8 mouse cellular contexts compared by ENCODE assay signal in genomic region chr14:57921428-57922131, GRCm38 (mm10). TPM values are rescaled to one million over a fixed set of nuclear protein-coding genes. Genes with fewer than 3 reads are reported as not detected.
DNase-seq lines count a peak whose midpoint lies in the region; ATAC-seq and TF ChIP-seq lines count a peak whose summit lies in the region.

No protein-coding gene starts in this region.

- TF ChIP-seq CTCF in lung, embryonic 14.5 days (IDR thresholded peaks at IDR 0.05; ENCODE audit: low read depth) = no peak
- 0 out of 2 replicates have a peak, but pooled peaks have one; percentile 4 for TF ChIP-seq CTCF in heart, postnatal 0 days (IDR thresholded peaks at IDR 0.05; ENCODE audit: low read depth)

- DNase-seq in lung, embryonic 14.5 days = peak; percentile 59
- no peak for DNase-seq in lung, postnatal 36 days
- peak; percentile 57 for DNase-seq in embryonic facial prominence, embryonic 11.5 days (ENCODE audit: low spot score)
- peak; percentile 47 for DNase-seq in heart, postnatal 0 days (ENCODE audit: low spot score)
- DNase-seq in kidney, postnatal 4 days = peak; percentile 37 to 55
- no peak for DNase-seq in thymus, postnatal 10 days (ENCODE audit: low spot score in 2 of 2)
- no peak for DNase-seq in right cerebral cortex, postnatal 4 days

- no peak for TF ChIP-seq EP300 in heart, postnatal 0 days (IDR thresholded peaks at IDR 0.05; ENCODE audit: low read depth)

- H3K9me3 ChIP-seq in lung, embryonic 14.5 days (ENCODE audit: low read depth, low read length) = no peaks in the 10 kb centered on the region
- no peaks in the 10 kb centered on the region for H3K9me3 ChIP-seq in embryonic facial prominence, embryonic 11.5 days (replicated peaks; ENCODE audit: control insufficient read depth, low read length)
- H3K9me3 ChIP-seq in heart, postnatal 0 days (replicated peaks; ENCODE audit: control insufficient read depth, low read length) = 0 out of 2 replicates have a peak, but pooled peaks cover 5% of the 10 kb centered on the region
- no peaks in the 10 kb centered on the region for H3K9me3 ChIP-seq in stomach, embryonic 15.5 days

- peak; percentile 63; the same call in 1 of the 2 replicates for ATAC-seq in lung, embryonic 14.5 days (ENCODE audit: insufficient read depth)
- ATAC-seq in embryonic facial prominence, embryonic 11.5 days (replicated peaks; ENCODE audit: insufficient number of reproducible peaks, low FRiP score, low TSS enrichment, low read depth) = peak; percentile 67; the same call in 1 of the 2 replicates
- peak; percentile 80 for ATAC-seq in heart, postnatal 0 days (ENCODE audit: insufficient read depth, low read depth)
- ATAC-seq in stomach, embryonic 15.5 days (ENCODE audit: insufficient read depth, low FRiP score, low read depth) = peak; percentile 68; the same call in 1 of the 2 replicates

- H3K27ac ChIP-seq in lung, embryonic 14.5 days (ENCODE audit: low read depth) = peak overlapping the region; percentile 43; the same call in 1 of the 2 replicates
- H3K27ac ChIP-seq in embryonic facial prominence, embryonic 11.5 days (replicated peaks; ENCODE audit: low read depth, low read length) = peak overlapping the region; percentile 56
- peak overlapping the region; percentile 91 for H3K27ac ChIP-seq in heart, postnatal 0 days (ENCODE audit: low read depth)
- peak overlapping the region; percentile 72 for H3K27ac ChIP-seq in stomach, embryonic 15.5 days

- H3K27me3 ChIP-seq in lung, embryonic 14.5 days (ENCODE audit: insufficient read depth, low read length) = no peaks in the 10 kb centered on the region
- no peaks in the 10 kb centered on the region for H3K27me3 ChIP-seq in embryonic facial prominence, embryonic 11.5 days (ENCODE audit: control insufficient read depth, insufficient read depth, low read length)
- H3K27me3 ChIP-seq in heart, postnatal 0 days (ENCODE audit: control insufficient read depth, insufficient read depth, low read length) = no peaks in the 10 kb centered on the region
- H3K27me3 ChIP-seq in stomach, embryonic 15.5 days (replicated peaks) = no peaks in the 10 kb centered on the region

- H3K4me1 ChIP-seq in lung, embryonic 14.5 days (ENCODE audit: insufficient read depth) = no peaks in the 10 kb centered on the region
- H3K4me1 ChIP-seq in embryonic facial prominence, embryonic 11.5 days (ENCODE audit: control insufficient read depth, insufficient read depth, low read length) = no peaks in the 10 kb centered on the region; the same call in 1 of the 2 replicates
- H3K4me1 ChIP-seq in heart, postnatal 0 days (ENCODE audit: control insufficient read depth, insufficient read depth) = peaks cover 10% of the 10 kb centered on the region
- H3K4me1 ChIP-seq in stomach, embryonic 15.5 days = 0 out of 2 replicates have a peak, but pooled peaks cover 3% of the 10 kb centered on the region

- H3K4me3 ChIP-seq in lung, embryonic 14.5 days (ENCODE audit: low read depth, low read length) = no peak overlapping the region
- no peak overlapping the region for H3K4me3 ChIP-seq in embryonic facial prominence, embryonic 11.5 days (ENCODE audit: low read depth, low read length)
- H3K4me3 ChIP-seq in heart, postnatal 0 days (ENCODE audit: low read depth, low read length) = no peak overlapping the region
- no peak overlapping the region for H3K4me3 ChIP-seq in stomach, embryonic 15.5 days (replicated peaks)

- H3K9ac ChIP-seq in lung, embryonic 14.5 days = no peak overlapping the region
- H3K9ac ChIP-seq in embryonic facial prominence, embryonic 11.5 days (replicated peaks; ENCODE audit: low read length) = 0 out of 2 replicates have a peak overlapping the region, but pooled peaks have one; percentile 28
- peak overlapping the region; percentile 26; the same call in 1 of the 2 replicates for H3K9ac ChIP-seq in heart, postnatal 0 days (replicated peaks; ENCODE audit: low read depth, low read length)
- no peak overlapping the region for H3K9ac ChIP-seq in stomach, embryonic 15.5 days

- 58% methylated on average over 10 of the region's 10 CpGs for WGBS in lung, embryonic 14.5 days
- 25% methylated on average over 10 of the region's 10 CpGs for WGBS in embryonic facial prominence, embryonic 11.5 days
- WGBS in heart, postnatal 0 days = 36% methylated on average over 10 of the region's 10 CpGs
- 56% methylated on average over 10 of the region's 10 CpGs for WGBS in stomach, embryonic 15.5 days

- H3K36me3 ChIP-seq in lung, embryonic 14.5 days (ENCODE audit: insufficient read depth) = peaks cover 34% of the 10 kb centered on the region
- H3K36me3 ChIP-seq in embryonic facial prominence, embryonic 11.5 days (replicated peaks; ENCODE audit: control insufficient read depth, insufficient read depth, low read depth, low read length) = peaks cover 3% of the 10 kb centered on the region
- H3K36me3 ChIP-seq in heart, postnatal 0 days (replicated peaks; ENCODE audit: control insufficient read depth, insufficient read depth, low read length) = peaks cover 39% of the 10 kb centered on the region
- H3K36me3 ChIP-seq in stomach, embryonic 15.5 days = peaks cover 22% of the 10 kb centered on the region

- H3K4me2 ChIP-seq in lung, embryonic 14.5 days = no peak overlapping the region
- no peak overlapping the region for H3K4me2 ChIP-seq in embryonic facial prominence, embryonic 11.5 days (ENCODE audit: low read depth, low read length)
- H3K4me2 ChIP-seq in heart, postnatal 0 days (ENCODE audit: low read depth, low read length) = peak overlapping the region; percentile 43
- no peak overlapping the region for H3K4me2 ChIP-seq in stomach, embryonic 15.5 days

RNA-seq across cellular contexts. Expression of gene Zdhhc20, which starts 31.5 kb away (rescaled TPM):
- polyA plus RNA-seq in lung, embryonic 14.5 days (2014; fragmentation: Nextera tagmentation; extraction: Ambion mirVana) = 62.8 and 66.2 TPM in 2 replicates
- polyA plus RNA-seq in embryonic facial prominence, embryonic 11.5 days (2014; fragmentation: Nextera tagmentation; extraction: Ambion mirVana) = 56.9 and 64.4 TPM in 2 replicates
- total RNA-seq in heart, postnatal 0 days (2014; rRNA removed; ENCODE audit: low replicate concordance) = 13.2 and 18.8 TPM in 2 replicates
- polyA plus RNA-seq in heart, postnatal 0 days (2015; fragmentation: Nextera tagmentation; extraction: Ambion mirVana) = 25.9 and 28.6 TPM in 2 replicates
- 58.9 and 71.9 TPM in 2 replicates for polyA plus RNA-seq in stomach, embryonic 15.5 days (2015; fragmentation: Nextera tagmentation; extraction: Ambion mirVana)

Comparison
In these comparisons a context has a peak if more than half of its experiments do, and no peak if none do; other contexts are left out.
1. DNase-seq: peak in lung, embryonic 14.5 days (single experiment), embryonic facial prominence, embryonic 11.5 days (single experiment), heart, postnatal 0 days (single experiment) and kidney, postnatal 4 days (2 of 2); none in lung, postnatal 36 days (single experiment), thymus, postnatal 10 days (0 of 2) and right cerebral cortex, postnatal 4 days (single experiment).
2. H3K9ac ChIP-seq: peak in embryonic facial prominence, embryonic 11.5 days (single experiment) and heart, postnatal 0 days (single experiment); none in lung, embryonic 14.5 days (single experiment) and stomach, embryonic 15.5 days (single experiment).
3. Peak in every context shown above with its lines, with median percentiles within 50 percentile points of each other: ATAC-seq and H3K27ac ChIP-seq.